Mouse (Mus musculus): ENCODE data around the gene Zfp874b.
"Not testable (repeated sequence)": the region's sequence is repeated elsewhere in the genome, so short reads cannot be mapped to it uniquely, and the experiment has no call there.

Zfp874b gene

GRCm38 (mm10) chr13:67483625-67484423 is at the start of gene Zfp874b:
Gene Zfp874b (minus strand): TSS chr13:67484258.
- DNase-seq (ENCODE audit: low read depth), result peak; percentile 96

DNA sequence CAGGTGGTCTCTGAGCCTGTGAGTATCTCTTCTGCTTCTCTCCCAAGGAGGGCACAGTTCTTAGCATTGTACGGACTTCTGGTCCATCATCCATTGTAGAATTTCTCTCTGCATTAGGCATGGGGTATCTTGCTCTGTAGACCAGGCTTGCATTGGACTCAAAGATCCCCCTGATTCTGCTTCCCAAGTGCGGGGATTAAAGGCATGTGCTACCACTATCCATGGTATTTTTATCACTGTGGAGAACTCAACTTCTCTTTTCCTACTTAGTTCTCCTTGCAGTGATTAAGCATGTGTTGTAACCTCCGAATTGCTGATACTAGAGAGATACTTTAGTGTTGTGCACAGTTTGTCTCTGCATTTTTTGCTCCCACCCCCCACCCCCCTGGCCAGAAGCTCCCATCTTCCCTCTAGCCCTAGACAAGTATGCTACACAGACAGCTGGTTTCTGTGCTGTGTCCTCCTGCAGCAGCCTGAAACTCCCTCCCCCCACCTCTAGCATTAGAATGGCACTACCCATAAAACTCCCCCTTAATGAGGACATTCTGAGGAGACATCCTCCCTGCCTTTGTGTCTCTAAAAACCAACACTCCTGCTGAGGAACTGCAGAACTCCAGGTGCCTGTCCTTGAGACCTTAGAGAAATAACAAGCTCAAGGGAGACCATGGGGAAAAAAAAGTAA is 43.1 kb upstream of the Zfp874b start:
- DNase-seq (ENCODE audit: low read depth), result no peak

DNA sequence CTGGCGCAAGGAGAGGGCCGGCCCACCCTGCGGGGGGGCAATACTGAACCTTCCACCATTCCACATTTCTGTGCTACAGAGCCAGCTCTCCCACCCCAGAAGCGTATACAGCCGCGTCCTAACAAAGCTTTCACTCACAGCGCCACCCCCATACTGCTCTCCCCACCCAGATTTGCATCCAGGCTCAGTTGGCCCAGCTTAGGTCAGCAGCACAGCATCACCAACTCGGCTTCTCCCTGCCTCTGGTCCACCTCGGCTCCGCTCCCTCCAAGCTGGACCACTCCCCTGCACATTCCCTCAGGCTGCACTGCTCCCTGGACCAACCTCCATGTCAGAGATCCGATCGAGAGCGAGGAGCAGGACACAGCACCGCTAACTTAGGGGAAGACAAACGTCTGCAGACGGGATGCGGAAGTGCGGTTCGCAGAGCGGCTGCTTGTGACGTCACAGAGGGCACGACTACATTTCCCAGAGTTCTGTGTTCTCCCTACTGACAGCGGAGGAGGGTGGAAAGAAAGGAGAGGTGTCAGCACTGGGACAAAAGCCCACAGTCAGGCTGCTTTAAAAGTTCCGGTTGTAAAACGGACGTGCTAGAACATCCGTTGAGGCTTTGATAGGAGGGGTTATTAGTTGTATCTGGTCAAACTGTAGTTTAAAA is 41.8 kb upstream of the Zfp874b start, which contains the start of the genes Gm26965 and Zfp87:
Gm26965 (minus strand) TSS at position 399 of the 658 bp plus-strand sequence.
Zfp87 (minus strand) TSS at position 425 of the 658 bp plus-strand sequence.
- DNase-seq (ENCODE audit: low read depth), result peak; percentile 97

- no peak for DNase-seq (ENCODE audit: low read depth)
Observed at GRCm38 (mm10) chr13:67500908-67501307, 16.9 kb upstream of the Zfp874b start.

GRCm38 (mm10) chr13:67500084-67500719 is 16.1 kb upstream of the Zfp874b start, which contains the start of gene Zfp58:
Gene Zfp58 (minus strand): TSS chr13:67500555.
- peak; percentile 92 for DNase-seq (ENCODE audit: low read depth)

GRCm38 (mm10) chr13:67495631-67496030 is 11.6 kb upstream of the Zfp874b start:
- DNase-seq (ENCODE audit: low read depth), result no peak

DNA sequence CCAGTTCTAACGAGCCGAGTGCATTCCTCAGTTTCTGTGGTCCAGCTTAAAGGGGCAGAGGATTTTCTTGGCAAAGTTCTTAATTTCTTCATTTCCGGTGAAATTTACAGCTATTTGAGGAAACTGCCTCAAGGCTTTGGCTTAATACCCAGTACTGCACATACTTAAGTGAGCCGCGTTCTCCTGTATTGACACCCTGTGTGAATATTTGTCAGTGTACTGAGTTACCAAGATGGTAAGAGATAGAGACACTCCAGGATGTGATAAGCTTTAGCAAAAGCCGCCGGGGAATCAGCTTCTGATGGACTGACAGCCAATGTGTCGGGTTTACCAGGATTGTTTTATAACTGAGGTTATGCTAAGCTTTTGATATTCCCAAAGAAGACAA is 360 bp upstream of the Zfp874b start:
- DNase-seq (ENCODE audit: low read depth), result no peak

GRCm38 (mm10) chr13:67481528-67481927 is 2.5 kb downstream of the Zfp874b start:
- DNase-seq (ENCODE audit: low read depth), result peak; percentile 32

DNA sequence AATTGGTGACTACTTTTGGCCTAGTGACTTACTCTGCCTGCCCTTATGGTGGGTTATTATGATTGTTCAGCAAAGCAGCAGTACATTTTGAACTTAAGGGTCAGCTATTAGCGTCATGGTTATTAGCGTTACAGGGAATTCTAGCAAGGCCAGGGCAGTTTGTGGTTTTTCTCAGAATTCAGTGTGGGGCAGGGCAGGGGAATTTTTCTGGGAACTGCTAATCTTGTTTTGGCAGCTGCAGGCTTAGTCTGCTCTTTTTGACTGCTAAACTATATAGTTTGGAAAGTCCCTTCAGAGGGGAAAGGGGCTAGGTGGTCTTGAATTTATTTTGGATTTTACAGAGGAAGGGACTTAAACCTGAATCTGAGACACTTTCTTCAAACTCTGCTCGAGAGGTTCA is 14.8 kb downstream of the Zfp874b start:
- DNase-seq (ENCODE audit: low read depth), result no peak

DNA sequence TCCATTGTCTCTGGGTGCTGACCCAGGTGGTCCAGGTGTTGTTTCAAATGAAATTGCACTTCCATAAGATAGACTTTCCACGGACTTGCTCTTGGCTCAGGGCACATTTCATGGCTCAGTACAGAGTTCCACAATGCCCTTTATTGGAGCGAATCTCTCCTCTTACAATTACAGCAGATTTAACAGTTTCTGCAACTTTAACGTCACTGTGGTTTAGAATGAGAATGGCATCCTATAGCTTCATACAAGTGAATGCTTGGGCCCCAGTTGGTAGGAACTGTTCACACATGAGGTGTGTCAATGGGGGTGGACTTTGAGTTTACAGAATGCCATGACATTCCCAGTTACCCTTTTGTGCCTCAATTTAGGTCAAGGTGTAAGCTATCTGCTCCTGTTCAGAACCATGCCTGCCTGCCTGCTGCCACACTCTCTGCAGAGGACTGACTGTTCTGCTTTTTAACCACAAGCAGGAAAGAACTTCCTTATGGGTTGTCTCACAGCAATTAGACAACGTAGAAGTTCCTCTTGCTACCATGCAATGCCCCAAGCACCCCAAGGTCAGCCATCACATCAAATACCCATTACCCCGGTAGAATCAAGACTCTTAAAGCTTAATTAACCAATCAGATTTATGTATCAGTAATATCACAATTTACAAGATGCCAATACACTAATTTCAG is 20.4 kb downstream of the Zfp874b start:
- not testable (repeated sequence) for DNase-seq (ENCODE audit: low read depth)

DNA sequence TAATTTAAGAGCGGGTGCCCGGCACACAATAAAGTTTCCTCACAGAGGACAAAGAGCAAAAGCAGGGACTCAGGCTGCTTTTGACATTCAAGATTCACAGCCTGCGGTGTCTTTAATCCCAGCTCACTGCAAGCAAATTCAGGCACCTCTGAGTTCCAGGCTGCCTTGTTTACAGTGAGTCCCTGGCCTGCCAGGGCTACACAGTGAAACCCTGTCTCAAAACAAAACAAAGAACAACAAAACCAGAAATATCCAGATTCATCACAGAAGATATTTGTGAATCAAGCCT is 32.1 kb downstream of the Zfp874b start:
- no peak for DNase-seq (ENCODE audit: low read depth)

DNA sequence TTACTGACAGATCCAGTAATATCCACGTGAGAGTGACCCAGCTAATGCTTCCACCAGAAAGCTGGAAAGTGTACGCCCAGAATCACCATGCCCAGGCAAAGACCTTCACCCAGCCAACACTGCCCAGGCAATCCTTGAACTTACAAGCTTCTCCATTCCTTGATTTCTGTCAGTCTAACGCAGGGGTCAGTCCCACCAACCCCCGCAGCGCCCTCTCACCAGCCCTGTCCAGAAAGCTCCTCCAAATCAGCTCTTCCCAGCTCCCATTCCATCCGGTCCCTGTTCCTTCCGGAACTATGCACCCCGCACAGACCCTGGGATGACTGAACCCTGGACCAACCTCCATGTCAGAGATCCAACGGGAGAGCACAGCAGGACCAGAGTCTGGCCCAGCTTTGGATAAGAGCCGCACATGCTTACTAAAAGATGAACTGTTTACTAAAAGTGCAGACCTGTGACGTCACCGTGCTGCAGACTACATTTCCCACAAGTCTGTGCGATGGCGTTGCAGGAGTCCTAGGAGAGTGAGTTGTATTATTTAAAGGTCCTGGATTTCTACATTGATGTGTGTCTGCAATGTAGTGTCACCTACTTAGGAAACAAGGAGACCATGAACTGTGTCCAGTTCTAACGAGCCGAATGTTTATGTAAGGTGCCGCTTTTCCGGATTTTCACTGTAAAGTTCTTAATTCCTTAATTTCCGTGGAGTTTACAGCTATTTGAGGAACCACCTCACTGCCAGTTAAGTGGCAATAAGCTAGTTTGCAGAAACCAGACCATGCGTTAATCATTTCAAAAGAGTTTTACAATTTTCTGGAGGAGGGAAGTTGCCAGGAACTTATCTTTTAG is 32.7 kb downstream of the Zfp874b start, which contains the start of gene Zfp874a:
Zfp874a (minus strand) TSS at position 453 of the 849 bp plus-strand sequence.
- DNase-seq (ENCODE audit: low read depth), result peak; percentile 93

- not testable (repeated sequence) for DNase-seq (ENCODE audit: low read depth)
Observed at GRCm38 (mm10) chr13:67437095-67437494, 47.0 kb downstream of the Zfp874b start.

GRCm38 (mm10) chr13:67428116-67428515 is 55.9 kb downstream of the Zfp874b start:
- DNase-seq (ENCODE audit: low read depth), result no peak

DNA sequence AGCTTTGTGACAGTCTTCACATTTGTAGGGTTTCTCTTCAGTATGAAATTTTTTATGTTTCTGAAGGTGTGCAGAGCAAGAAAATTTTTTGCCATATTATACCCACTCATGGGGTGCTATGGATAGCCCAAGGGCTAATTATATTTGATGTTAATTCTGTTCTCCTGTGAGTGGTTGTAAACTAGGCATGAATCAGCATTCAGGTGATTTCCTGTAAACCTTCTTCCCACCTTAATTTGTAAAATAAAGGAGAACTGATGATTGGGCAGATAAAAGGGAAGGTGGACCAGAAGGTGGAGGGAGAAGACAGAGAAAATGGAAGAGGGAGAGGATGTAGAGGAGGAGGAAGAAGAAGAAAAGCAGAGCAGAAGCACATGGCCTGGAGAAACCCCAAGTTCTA is 58.4 kb downstream of the Zfp874b start:
- DNase-seq (ENCODE audit: low read depth), result not testable (repeated sequence)

GRCm38 (mm10) chr13:67422532-67422931 is 61.5 kb downstream of the Zfp874b start:
- DNase-seq (ENCODE audit: low read depth), result not testable (repeated sequence)
